Mouse (Mus musculus) adrenal gland, postnatal 36 days (tissue): ENCODE measurements at regions not wholly inside any gene's neighbourhood (a gene's known extent, or its start where the extent isn't known, plus 50 kb on each side); places are given as distances from the start of the nearest gene placed in this dataset.
"Not testable (repeated sequence)": the region's sequence is repeated elsewhere in the genome, so short reads cannot be mapped to it uniquely, and the experiment has no call there.

Experiments
- DNase-seq, 2 experiments: peaks; one replicate each; pipeline ENCODE4 v3.0.0; 2021; ENCODE audit warnings: mixed read lengths in 1 of 2

DNA sequence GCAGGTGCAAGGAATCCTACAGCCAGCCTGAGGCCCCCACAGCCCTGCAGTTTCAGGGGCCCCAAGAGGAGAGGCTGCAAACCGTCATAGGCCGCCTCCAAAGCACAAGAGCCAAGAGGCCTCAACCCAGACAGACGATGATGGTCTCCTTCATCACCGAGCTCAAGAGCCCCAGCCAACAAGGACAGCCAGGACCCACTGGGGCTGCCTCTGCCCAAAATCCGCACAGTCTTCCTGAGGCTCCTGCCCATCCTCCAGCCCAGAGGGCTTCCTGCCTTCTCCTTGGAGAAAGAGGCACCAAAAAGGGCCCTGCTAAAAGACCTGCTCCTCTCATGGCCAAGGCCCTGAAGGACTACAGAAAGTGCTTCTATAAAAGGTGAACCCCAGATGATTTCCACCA, 112.3 kb downstream of the Nus1 start:
- not testable (repeated sequence) for DNase-seq

DNA sequence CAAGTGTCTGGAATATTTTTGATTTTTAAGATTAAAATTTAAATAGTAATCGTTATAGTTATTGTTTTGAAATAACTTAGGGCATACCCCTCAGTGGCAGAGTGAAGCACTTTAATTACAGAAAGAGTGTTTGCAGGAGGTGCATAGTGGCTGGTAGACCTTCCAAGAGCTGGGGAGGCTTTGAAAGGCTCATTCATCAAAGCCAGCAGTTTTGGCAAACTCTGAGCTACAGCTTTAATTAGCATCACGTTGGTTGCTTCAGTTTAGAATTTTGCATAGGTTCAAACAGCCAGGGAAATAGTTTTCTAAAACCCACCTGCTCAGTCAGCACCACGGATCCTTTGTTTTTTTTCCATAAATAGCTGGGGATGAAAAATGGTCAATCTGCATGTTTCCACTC, 113.5 kb downstream of the Nus1 start:
- DNase-seq = no peak

DNA sequence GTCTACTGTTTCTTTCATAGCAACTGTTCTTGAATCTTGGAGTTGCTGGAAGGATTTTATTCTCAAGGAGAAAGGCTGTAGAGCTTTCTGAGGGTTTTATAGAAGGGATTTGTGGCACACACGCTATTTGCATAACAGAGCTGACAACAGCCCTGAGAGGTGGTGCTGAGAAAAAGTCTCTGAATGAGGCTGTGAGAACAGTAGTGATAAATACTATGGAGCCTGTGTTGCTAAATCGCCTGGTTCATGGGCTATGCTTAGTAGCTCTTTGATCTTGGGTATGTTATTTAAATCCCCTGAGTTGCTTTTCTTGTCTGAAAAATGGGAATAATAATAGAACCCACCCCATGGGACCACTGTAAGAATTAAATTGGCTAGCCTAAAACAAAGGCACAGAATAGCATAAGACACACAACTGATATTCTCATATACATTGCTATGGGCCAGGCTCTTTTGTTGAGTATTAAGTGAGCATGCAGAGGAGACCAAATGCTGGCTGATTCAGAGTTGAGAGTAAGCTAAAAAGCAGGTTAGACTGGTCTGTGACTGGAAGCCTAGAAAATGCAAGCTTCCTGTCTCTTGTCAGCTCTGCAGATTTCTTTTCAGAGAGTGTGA, 116.0 kb downstream of the Nus1 start:
- DNase-seq = no peak

DNA sequence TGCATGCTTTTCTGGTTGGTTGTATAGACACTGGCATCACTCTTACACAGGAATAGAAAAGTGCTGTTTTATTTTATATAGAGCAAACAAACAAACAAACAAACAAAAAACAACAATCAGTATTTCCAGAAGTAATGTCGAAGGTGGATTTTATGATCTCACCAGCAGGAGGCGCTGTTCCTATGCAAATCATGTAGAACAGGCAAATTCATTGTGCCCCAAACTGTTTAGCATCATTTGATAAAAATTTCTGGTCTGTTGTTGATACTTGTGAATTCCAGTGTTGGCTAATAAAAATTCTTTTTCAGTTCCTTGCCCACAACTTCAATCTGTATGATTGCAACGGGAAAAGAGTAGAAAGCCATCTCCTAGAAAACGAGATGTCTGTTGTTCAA, 116.5 kb downstream of the Nus1 start:
- peak; percentile 24 to 27 for DNase-seq

DNA sequence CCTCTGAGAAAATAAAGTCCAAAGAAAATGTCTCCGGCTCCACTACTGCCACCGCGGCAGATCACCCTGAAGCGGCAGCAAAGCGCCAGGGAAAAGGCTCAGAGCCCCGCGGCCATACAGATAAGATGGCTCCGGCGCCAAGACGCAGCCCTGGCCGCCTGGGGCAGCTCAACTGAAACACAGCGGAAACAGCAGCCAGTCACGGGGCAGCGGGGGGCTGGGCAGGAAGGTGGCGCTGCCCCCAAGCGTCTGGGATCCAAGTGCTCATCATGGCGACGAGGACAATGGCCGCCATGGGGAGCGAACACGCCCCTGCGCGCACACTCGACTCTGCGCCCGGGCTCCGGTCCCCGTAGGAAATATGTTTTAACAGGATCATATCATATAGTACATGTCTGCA, 128.2 kb downstream of the Nus1 start:
- DNase-seq = peak in 1 of 2 experiments; percentile 2

DNA sequence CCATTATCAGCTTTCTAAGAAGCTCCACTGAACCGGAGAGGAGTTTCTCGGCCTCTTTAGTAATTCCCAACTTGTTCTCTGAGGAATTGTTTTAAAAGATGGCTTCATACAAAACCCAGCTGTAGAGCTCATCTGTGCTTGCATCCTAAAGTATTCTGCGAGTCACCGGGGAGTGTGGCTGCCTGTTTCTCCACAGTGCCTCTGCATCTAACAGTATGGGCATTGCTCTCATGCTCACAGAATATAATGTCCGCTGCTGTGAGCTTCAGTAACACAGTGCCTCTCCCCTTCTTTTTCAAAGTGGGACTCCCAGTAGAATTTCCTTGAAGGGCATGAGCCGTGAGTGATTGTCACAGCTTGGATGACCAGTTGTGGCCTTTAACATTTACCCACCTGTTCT, 113.0 kb upstream of the Slc35f1 start:
- no peak for DNase-seq

DNA sequence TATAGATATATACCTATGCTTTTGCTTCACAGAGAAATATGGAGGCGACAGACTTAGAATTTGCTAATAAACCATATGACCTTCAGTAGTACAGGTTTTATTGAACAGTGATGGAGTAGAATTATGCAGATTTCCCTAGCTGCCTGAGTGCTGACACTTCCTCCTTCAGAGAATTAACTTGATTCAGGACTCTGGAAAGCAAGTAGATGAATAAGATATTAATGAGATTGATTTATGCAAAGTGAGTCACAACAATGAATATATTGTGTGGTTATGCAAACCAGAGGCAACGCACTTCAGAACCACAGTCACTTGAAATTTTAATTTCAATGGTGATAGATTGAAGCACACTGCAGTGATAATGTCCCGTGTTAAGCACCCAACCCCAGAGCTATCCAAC, 112.5 kb upstream of the Slc35f1 start:
- DNase-seq = no peak

DNA sequence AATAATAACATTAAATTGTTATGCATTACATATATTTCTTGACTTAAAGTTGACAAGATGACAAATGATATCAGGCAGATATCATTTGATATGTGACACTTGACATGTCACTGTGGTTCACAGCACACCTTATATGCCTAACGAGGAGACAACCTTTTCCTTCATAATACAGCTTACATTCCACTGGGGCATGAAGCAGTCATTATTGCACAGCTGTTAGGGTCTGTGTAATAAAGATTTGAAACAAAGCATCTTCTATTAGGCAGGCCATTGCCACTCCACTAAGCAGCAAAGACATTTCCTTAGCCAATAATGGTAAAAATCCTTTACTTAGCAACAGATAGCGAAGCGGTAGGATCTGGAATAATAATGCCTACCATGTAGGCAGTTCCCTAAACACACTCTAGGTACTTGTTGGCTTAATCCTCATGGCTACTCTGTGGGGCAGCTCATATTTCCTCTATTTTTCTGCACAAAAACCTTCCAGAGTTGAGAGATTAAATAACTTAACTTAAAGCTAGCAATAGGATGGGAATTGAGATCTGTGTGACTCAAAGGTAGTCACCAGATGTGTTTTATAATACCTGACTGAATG, 112.0 kb upstream of the Slc35f1 start:
- no peak for DNase-seq

DNA sequence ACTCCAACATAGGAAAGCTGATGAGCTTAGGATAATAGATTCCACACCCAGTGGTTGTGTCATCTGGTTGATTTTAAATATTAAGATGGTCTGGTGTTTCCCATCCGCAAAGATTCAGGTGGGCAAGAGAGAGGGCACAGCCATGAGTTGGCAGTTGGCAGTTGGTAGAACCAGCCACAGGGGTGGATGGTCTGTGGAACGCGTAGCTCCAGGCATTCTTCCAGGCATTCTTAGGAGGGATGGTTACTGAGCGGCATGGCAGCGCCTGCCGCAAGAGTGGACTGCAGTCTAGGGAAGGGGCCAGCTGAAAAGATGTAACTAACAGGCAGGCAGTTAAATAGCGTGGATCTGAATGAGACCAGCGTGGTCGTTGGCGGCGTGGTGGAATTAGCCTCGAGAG, 96.6 kb upstream of the Slc35f1 start:
- DNase-seq = no peak
